Mouse (Mus musculus) midbrain, embryonic 13.5 days (tissue): ENCODE data around the gene Irf5. TPM values are rescaled to one million over a fixed set of nuclear protein-coding genes. Genes with fewer than 3 reads are reported as not detected.

ENCODE experiments used
- ATAC-seq: fragments of 200-750 bp; cut with Nextera tagmentation; 2 replicates; pipeline ENCODE4 v1.8.0; 2017; ENCODE audit warnings: mild to moderate bottlenecking, moderate TSS enrichment, moderate library complexity
- H3K27ac ChIP-seq: fragments of 300-500 bp; sonication (generic); 2 replicates; pipeline ENCODE4 v1.5.1; 2015; ENCODE audit warnings: inconsistent platforms, mild to moderate bottlenecking, moderate library complexity
- H3K27me3 ChIP-seq: fragments of 300-500 bp; sonication (generic); 2 replicates; pipeline ENCODE4 v1.6.1; 2015; ENCODE audit warnings: mild to moderate bottlenecking, inconsistent platforms
- H3K36me3 ChIP-seq: fragments of 300-500 bp; sonication (generic); 2 replicates; pipeline ENCODE4 v1.6.1; 2015; ENCODE audit warnings: mild to moderate bottlenecking, inconsistent platforms
- H3K4me1 ChIP-seq: fragments of 300-500 bp; sonication (generic); replicated peaks from 2 replicates; pipeline ENCODE4 v1.6.1; 2015; ENCODE audit warnings: inconsistent platforms
- H3K4me2 ChIP-seq: fragments of 300-500 bp; sonication (generic); replicated peaks from 2 replicates; pipeline ENCODE4 v1.6.1; 2015; ENCODE audit warnings: moderate library complexity, mild to moderate bottlenecking, inconsistent platforms
- H3K4me3 ChIP-seq: fragments of 300-500 bp; sonication (generic); replicated peaks from 2 replicates; pipeline ENCODE4 v1.5.1; 2015; ENCODE audit warnings: mild to moderate bottlenecking, inconsistent platforms
- H3K9ac ChIP-seq: fragments of 300-500 bp; sonication (generic); replicated peaks from 2 replicates; pipeline ENCODE4 v1.6.1; 2015; ENCODE audit warnings: mild to moderate bottlenecking, inconsistent platforms
- H3K9me3 ChIP-seq: fragments of 300-500 bp; sonication (generic); 2 replicates; pipeline ENCODE4 v1.6.1; 2016; ENCODE audit warnings: mild to moderate bottlenecking, inconsistent platforms
- WGBS: fragments of 180-500 bp; shearing (Covaris S2); methylation state at CpG from one replicate; pipeline ENCODE4 v1.1.7; 2015; 5-methylcytosine and 5-hydroxymethylcytosine counted together
- polyA plus RNA-seq: library from polyadenylated mRNA; unstranded; fragments of >200 nt; fragmentation: Nextera tagmentation; extraction: Ambion mirVana; gene quantifications from 2 replicates; pipeline ENCODE4 v1.2.1, GENCODE M21; 2015

The Irf5 gene
- polyA plus RNA-seq: 1.3 and 1.6 TPM in 2 replicates

GRCm38 (mm10) chr6:29526281-29527251 lies at the start of gene Irf5:
Gene Irf5, plus strand, starts transcription at chr6:29526625.
- Histone ChIP-seq H3K36me3 (no peaks in the 10 kb centered on the region), H3K9ac (peak within 1 kb of the TSS; percentile 63), H3K4me2 (peak within 1 kb of the TSS; percentile 94), H3K9me3 (no peaks in the 10 kb centered on the region), H3K27me3 (peaks cover 70% of the 10 kb centered on the region), H3K4me1 (peaks cover 22% of the 10 kb centered on the region), H3K27ac (no peak within 1 kb of the TSS), H3K4me3 (peak within 1 kb of the TSS; percentile 52)
- under 1% methylated on average over 55 of the region's 96 CpGs for WGBS
- peak; percentile 70 for ATAC-seq

GRCm38 (mm10) chr6:29482691-29483090 lies 43.7 kb upstream of the Irf5 start:
- H3K4me2 ChIP-seq: no peak overlapping the region
- H3K4me1 ChIP-seq: peaks cover 7% of the 10 kb centered on the region
- no peaks in the 10 kb centered on the region for H3K36me3 ChIP-seq
- no peak for ATAC-seq
- no peaks in the 10 kb centered on the region for H3K9me3 ChIP-seq
- H3K27ac ChIP-seq: no peak overlapping the region
- WGBS: 92% methylated on average over 13 of the region's 13 CpGs
- H3K27me3 ChIP-seq: peaks cover 18% of the 10 kb centered on the region
- H3K9ac ChIP-seq: no peak overlapping the region
- H3K4me3 ChIP-seq: no peak overlapping the region

- H3K9ac ChIP-seq: 0 out of 2 replicates have a peak overlapping the region, but pooled peaks have one; percentile 21
- peak overlapping the region; percentile 57 for H3K4me2 ChIP-seq
- no peak overlapping the region for H3K27ac ChIP-seq
- H3K4me1 ChIP-seq: peaks cover 7% of the 10 kb centered on the region
- no peaks in the 10 kb centered on the region for H3K9me3 ChIP-seq
- 7% methylated on average over 26 of the region's 26 CpGs for WGBS
- H3K36me3 ChIP-seq: no peaks in the 10 kb centered on the region
- ATAC-seq: peak; percentile 72
- H3K27me3 ChIP-seq: peaks cover 18% of the 10 kb centered on the region
- peak overlapping the region; percentile 27 for H3K4me3 ChIP-seq
These were observed 41.5 kb upstream of the Irf5 start for GRCm38 (mm10) chr6:29484716-29485559.

- Histone ChIP-seq H3K27ac (no peak overlapping the region), H3K9me3 (no peaks in the 10 kb centered on the region), H3K9ac (no peak overlapping the region), H3K36me3 (no peaks in the 10 kb centered on the region), H3K4me2 (no peak overlapping the region), H3K4me3 (no peak overlapping the region), H3K27me3 (peaks cover 18% of the 10 kb centered on the region), H3K4me1 (peaks cover 7% of the 10 kb centered on the region)
- 62% methylated on average over 2 of the region's 2 CpGs for WGBS
- no peak for ATAC-seq
These were observed 40.5 kb upstream of the Irf5 start for GRCm38 (mm10) chr6:29485951-29486350.

GRCm38 (mm10) chr6:29494101-29494500 lies 32.3 kb upstream of the Irf5 start:
- Histone ChIP-seq H3K27me3 (peaks cover 51% of the 10 kb centered on the region), H3K4me3 (no peak overlapping the region), H3K4me1 (0 out of 2 replicates have a peak, but pooled peaks cover 4% of the 10 kb centered on the region), H3K36me3 (no peaks in the 10 kb centered on the region), H3K9me3 (no peaks in the 10 kb centered on the region), H3K4me2 (no peak overlapping the region), H3K9ac (no peak overlapping the region), H3K27ac (no peak overlapping the region)
- WGBS: 89% methylated on average over 4 of the region's 4 CpGs
- ATAC-seq: no peak

GRCm38 (mm10) chr6:29496270-29496669 lies 30.2 kb upstream of the Irf5 start:
- H3K36me3 ChIP-seq: no peaks in the 10 kb centered on the region
- 10% methylated on average over 24 of the region's 25 CpGs for WGBS
- no peak overlapping the region for H3K27ac ChIP-seq
- peak overlapping the region; percentile 12 for H3K4me2 ChIP-seq
- H3K4me1 ChIP-seq: 0 out of 2 replicates have a peak, but pooled peaks cover 4% of the 10 kb centered on the region
- no peak overlapping the region for H3K9ac ChIP-seq
- H3K27me3 ChIP-seq: peaks cover 51% of the 10 kb centered on the region
- peak; percentile 32; the same call in 1 of the 2 replicates for ATAC-seq
- no peaks in the 10 kb centered on the region for H3K9me3 ChIP-seq
- 0 out of 2 replicates have a peak overlapping the region, but pooled peaks have one; percentile 7 for H3K4me3 ChIP-seq

- H3K9ac ChIP-seq: no peak overlapping the region
- H3K36me3 ChIP-seq: no peaks in the 10 kb centered on the region
- no peak for ATAC-seq
- no peaks in the 10 kb centered on the region for H3K9me3 ChIP-seq
- H3K27me3 ChIP-seq: peaks cover 45% of the 10 kb centered on the region
- 0 out of 2 replicates have a peak, but pooled peaks cover 4% of the 10 kb centered on the region for H3K4me1 ChIP-seq
- H3K4me3 ChIP-seq: no peak overlapping the region
- no peak overlapping the region for H3K4me2 ChIP-seq
- H3K27ac ChIP-seq: no peak overlapping the region
- 33% methylated on average over 2 of the region's 2 CpGs for WGBS
These were observed 28.6 kb upstream of the Irf5 start for GRCm38 (mm10) chr6:29497791-29498190.

- no peak overlapping the region for H3K4me3 ChIP-seq
- 95% methylated on average over 7 of the region's 7 CpGs for WGBS
- ATAC-seq: no peak
These were observed 26.2 kb upstream of the Irf5 start for GRCm38 (mm10) chr6:29500177-29500576.

GRCm38 (mm10) chr6:29500810-29501209 lies 25.6 kb upstream of the Irf5 start:
- Histone ChIP-seq H3K4me2 (no peak overlapping the region), H3K9ac (no peak overlapping the region), H3K27me3 (peaks cover 48% of the 10 kb centered on the region), H3K9me3 (no peaks in the 10 kb centered on the region), H3K4me3 (no peak overlapping the region), H3K27ac (no peak overlapping the region), H3K4me1 (0 out of 2 replicates have a peak, but pooled peaks cover 4% of the 10 kb centered on the region), H3K36me3 (no peaks in the 10 kb centered on the region)
- no peak for ATAC-seq
- WGBS: 90% methylated on average over 6 of the region's 6 CpGs

More at GRCm38 (mm10) chr6:29500177-29500576, 26.2 kb upstream of the Irf5 start:
- H3K27me3 ChIP-seq: peaks cover 50% of the 10 kb centered on the region
- no peaks in the 10 kb centered on the region for H3K9me3 ChIP-seq
- no peaks in the 10 kb centered on the region for H3K36me3 ChIP-seq
- no peak overlapping the region for H3K4me2 ChIP-seq
- H3K9ac ChIP-seq: no peak overlapping the region
- H3K27ac ChIP-seq: no peak overlapping the region
- H3K4me1 ChIP-seq: 0 out of 2 replicates have a peak, but pooled peaks cover 4% of the 10 kb centered on the region

- Histone ChIP-seq H3K27me3 (peaks cover 48% of the 10 kb centered on the region), H3K9ac (no peak overlapping the region), H3K36me3 (no peaks in the 10 kb centered on the region), H3K27ac (no peak overlapping the region), H3K4me2 (no peak overlapping the region), H3K4me3 (no peak overlapping the region), H3K4me1 (no peaks in the 10 kb centered on the region), H3K9me3 (no peaks in the 10 kb centered on the region)
- 90% methylated on average over 1 of the region's 1 CpGs for WGBS
- ATAC-seq: no peak
These were observed 24.8 kb upstream of the Irf5 start for GRCm38 (mm10) chr6:29501599-29501998.

GRCm38 (mm10) chr6:29505493-29505892 lies 20.9 kb upstream of the Irf5 start:
- Histone ChIP-seq H3K4me2 (no peak overlapping the region), H3K9ac (no peak overlapping the region; the same call in 1 of the 2 replicates), H3K27ac (no peak overlapping the region), H3K9me3 (no peaks in the 10 kb centered on the region), H3K36me3 (no peaks in the 10 kb centered on the region), H3K27me3 (peaks cover 56% of the 10 kb centered on the region), H3K4me1 (peaks cover 11% of the 10 kb centered on the region), H3K4me3 (no peak overlapping the region)
- WGBS: 84% methylated on average over 5 of the region's 5 CpGs
- no peak for ATAC-seq
